Mouse (Mus musculus): ENCODE measurements around the gene Tbk1.

Tbk1 gene

GRCm38 (mm10) chr10:121587371-121587840, 819 bp upstream of the Tbk1 start:
- DNase-seq (ENCODE audit: low spot score in 2 of 2): no peak

- no peak for DNase-seq (ENCODE audit: low spot score in 2 of 2)
Measured at GRCm38 (mm10) chr10:121585791-121586642, 570 bp downstream of the Tbk1 start.

- no peak for DNase-seq (ENCODE audit: low spot score in 2 of 2)
Measured at GRCm38 (mm10) chr10:121585056-121585790, 1.4 kb downstream of the Tbk1 start.

DNA sequence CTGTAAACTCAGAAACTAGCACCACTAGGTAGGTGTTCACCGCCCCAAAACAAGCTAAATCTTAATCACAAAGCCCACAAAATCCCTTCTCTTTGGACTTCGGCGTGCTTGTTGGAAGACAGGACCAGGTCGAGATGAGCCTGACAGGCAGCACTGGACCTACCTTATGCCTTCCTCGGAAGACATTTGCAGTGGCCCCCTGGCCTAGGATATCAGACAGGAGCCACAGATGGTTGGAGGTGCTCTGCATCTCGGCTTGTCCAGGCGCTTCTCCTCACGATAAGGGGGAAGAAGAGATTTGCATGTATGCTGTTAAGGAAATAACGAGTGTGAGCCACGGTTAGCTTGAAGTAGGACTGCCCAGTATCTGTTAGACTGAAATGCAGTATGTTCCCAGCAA, 2.6 kb downstream of the Tbk1 start:
- no peak for DNase-seq (ENCODE audit: low spot score in 2 of 2)

DNA sequence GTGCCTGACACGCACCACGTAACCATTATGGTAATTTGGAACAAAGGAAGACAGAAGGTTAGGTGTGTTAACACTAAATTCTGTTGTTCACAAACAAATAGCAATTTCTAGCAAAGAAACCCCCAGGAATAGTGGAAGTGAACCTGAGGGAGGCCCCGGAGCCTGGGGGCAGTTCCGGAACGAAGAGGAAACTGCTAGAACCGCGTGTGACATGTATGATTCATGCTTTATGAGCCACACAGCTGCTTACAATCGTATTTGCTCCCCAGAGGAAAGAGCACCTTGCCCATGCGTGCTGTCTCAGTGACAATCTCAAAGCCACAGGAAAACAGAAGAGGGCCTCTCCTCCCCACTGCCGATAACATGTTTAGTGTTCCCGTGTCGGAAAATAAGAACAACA, 3.6 kb downstream of the Tbk1 start:
- no peak for DNase-seq (ENCODE audit: low spot score in 2 of 2)

DNA sequence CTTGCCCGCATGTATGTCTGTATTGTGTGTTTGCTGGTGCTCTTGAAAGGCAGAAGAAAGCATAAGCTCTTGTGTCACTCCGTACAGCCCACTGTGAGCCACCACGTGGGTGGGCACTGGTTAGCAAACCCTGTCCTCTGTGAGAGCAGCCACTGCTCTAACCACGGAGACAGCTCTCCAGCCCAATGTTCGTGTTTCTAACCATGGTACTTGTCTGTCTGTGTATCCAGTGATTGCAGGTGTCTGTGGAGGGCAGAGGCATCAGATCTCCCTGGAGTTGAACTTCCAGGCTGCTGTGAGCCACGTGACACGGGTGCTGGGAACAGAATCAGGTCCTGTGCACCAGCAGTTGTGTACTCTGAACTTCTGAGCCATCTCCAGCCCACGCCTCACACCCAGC, 4.3 kb downstream of the Tbk1 start:
- no peak for DNase-seq (ENCODE audit: low spot score in 2 of 2)

- no peak for DNase-seq (ENCODE audit: low spot score in 2 of 2)
Measured at GRCm38 (mm10) chr10:121581405-121581804, 5.2 kb downstream of the Tbk1 start.

GRCm38 (mm10) chr10:121580381-121580780, 6.2 kb downstream of the Tbk1 start:
- no peak for DNase-seq (ENCODE audit: low spot score in 2 of 2)

DNA sequence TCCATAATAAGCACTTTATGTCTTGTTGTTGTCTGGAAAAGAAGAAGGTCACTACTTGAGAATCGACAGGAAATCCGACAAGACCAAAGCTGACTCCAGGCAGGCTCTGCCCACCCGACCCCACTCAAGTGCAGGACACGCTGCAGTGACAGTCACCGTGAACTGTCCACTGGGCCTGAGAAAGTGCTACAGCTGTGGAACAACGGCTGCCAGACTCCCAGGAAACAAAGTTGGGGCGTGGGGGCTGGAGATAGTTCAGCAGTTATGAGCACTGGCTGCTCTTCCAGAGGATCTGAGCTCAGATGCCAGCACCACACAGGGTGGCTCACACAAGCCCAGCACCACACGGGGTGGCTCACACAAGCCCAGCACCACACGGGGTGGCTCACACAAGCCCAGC, 10.2 kb downstream of the Tbk1 start:
- no peak for DNase-seq (ENCODE audit: low spot score in 2 of 2)

DNA sequence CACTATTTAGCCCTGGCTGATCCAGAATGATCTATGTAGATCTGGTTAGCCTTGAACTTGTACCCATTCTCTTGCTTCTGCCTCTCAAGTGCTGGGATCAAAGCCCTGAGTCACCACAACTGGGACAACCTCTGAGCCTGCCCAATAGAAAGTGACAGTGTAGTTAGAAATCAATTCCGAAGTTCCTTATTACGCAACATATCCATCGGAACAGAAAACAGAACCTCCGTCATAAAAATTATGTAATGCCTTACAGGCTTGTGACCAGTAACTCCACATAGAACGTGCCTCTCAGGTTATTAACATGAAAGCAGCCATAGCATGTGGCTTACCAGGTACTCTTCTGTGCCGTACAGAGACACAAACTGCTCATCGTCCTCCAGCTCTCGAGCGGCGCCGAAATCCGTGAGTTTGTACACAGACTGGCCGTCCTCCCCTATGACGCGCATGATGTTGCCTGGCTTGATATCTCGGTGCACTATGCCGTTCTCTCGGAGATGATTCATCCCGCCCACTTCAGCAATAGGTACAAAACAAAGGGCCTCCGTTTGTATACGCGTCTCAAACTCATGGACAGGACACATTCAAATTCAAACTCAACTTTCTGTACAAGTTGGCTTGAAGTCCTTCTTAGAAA, 15.0 kb downstream of the Tbk1 start:
- no peak for DNase-seq (ENCODE audit: low spot score in 2 of 2)

DNA sequence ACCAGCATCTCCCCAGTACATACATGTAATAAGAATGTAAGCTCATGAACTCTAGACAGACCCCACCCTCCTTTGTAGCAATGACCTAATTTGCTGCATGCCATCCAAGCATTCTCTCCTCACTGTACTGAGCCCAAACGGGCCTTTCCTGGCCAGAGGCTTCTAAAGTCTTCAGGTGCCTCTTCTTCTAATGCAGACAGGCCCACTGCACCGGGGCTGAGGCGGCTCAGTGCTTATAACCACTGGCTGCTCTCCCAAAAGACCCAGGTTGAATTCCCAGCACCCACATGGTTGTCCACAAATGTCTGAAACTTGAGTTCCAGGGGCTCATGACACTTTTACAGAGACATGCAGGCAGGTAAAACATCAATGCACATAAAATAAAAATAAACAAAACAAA, 15.6 kb downstream of the Tbk1 start:
- no peak for DNase-seq (ENCODE audit: low spot score in 2 of 2)

DNA sequence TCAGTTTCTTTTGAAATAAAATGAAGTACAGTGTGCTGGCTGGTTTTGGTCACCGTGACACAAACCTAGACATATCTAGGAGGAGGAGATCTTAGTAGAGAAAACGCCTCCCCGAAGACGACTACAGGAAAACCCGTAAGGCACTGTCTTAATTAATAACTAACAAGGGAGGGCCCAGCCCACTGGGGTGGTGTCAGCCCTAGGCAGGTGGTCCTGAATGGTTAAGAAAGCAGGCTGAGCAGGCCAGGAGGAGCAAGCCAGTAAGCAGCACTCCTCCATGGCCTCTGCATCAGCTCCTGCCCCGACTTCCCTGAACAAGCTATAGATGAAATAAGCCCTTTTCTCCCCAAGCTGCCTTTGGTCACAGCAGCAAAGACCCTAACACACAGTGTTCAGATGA, 16.8 kb downstream of the Tbk1 start:
- no peak for DNase-seq (ENCODE audit: low spot score in 2 of 2)

DNA sequence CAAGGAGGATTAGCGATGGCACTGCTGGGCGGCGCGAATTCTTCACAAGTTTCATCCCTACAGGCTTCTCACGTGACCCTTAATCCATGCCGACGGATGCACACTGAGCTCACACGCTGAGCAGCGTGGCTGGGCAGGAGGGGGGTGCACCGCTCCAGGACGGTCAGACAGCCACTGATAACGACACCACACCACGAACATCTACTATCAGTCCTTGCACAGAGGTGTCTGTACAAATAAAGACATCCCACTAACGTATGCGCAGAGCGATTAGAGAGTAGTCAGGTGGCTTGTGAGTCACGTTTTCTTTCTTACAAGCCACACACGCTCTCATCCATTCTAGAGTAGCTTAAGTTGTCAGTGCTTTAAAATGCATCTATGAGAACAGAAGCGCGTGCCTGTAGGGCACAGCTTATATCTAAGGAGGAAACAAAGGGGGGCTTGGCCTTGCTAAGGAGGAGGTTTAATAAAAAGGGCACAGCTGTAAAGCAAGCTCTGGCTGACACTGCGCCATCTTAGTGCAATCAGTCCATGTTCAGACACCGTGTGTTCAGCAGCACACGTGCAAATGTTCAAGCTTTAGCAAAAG, 17.5 kb downstream of the Tbk1 start:
- no peak for DNase-seq (ENCODE audit: low spot score in 2 of 2)

- DNase-seq (ENCODE audit: low spot score in 2 of 2): no peak
Measured at GRCm38 (mm10) chr10:121568534-121568933, 18.1 kb downstream of the Tbk1 start.

GRCm38 (mm10) chr10:121568026-121568425, 18.6 kb downstream of the Tbk1 start:
- no peak for DNase-seq (ENCODE audit: low spot score in 2 of 2)

DNA sequence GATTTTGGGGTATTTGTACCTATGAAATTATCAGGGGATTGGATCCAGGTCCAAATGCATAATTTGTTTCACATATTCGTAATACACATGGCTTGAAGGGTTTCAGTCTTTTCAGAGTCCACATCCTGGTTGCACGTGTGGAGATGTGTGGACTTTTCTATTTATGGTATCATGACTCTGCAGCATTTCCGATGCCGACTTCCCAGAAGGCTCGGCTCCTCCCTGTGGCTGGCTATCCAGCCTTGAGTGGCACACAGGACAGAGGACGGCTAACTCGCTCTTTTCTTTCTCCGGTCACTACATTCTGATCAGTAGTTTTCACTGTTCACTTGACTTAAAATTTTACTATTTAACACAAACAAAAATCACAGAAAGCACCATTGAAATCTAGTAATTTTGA, 22.1 kb downstream of the Tbk1 start:
- DNase-seq (ENCODE audit: low spot score in 2 of 2): no peak

DNA sequence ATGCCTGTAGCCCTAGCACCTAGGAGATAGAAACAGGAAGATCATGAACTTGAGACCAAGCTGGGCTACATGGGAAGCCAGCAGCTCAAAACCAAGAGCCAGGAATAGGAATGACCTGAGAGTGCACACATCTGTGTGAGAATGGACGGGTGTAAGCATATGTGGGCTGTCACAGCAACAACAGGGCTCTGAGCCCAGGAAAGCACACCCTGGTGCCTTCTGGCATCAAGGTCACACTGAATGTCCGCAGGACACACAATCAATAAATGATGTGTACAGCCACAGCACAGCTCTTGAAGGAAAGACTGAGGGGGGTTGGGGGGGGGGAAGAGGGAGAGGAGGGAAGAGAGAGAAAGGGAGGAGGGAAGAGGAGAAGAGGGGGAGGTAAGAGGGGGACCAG, 28.4 kb downstream of the Tbk1 start:
- no peak for DNase-seq (ENCODE audit: low spot score in 2 of 2)

DNA sequence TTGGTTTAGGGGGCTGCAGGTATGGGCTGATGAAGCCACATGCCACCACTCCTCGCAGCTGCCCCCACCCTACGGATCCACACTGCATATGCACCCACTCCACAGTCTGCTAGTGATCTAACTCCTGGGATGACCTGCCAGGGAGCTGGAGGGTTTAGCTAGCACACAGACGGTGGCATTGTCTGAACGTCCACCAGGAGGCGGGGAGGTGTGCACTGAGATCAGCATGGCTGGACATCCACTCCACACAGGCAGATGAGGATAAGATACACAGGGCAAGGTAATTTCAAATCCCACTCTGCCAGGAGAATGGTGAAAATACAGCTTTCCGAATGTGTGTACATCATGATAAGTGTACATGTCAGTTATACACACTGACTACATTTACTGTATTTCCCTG, 30.3 kb downstream of the Tbk1 start:
- no peak for DNase-seq (ENCODE audit: low spot score in 2 of 2)

DNA sequence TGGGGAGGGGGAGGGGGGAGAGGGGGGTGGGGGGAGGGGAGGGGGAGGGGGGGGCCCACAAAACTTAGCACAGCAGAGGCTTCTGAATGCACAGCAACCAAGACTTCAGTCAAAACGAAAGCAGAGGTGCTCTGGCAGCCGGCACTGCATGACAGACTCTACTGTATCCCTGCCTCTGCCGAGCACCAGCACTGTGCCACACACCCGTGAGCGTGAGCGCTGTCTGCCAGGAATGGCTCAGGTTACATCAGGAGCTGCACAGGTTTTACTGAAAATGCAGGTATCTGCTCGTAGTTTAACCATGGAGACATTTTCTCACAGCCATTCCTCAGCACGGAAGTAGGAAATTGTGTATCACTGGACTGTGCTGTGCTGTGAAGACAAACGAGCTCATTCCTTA, 36.3 kb downstream of the Tbk1 start:
- no peak for DNase-seq (ENCODE audit: low spot score in 2 of 2)

DNA sequence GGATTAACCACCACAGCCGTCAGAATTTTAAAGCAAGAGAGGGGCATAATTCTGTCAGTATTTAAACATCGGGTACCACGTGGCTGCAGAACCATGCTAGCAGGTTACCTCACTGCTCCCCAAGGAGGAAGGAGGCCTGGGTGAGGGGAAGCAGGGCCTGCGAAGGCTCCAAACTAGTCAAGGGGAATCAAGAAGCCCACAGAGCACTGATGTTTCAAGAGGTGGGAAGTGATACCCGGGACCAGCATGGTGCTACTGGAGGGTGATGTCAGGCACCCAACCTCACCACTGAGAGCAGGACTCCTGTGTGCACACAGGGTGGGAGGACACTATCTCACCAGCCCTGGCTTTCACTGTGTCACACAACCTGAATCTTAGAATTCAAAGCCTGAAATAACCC, 36.9 kb downstream of the Tbk1 start:
- no peak for DNase-seq (ENCODE audit: low spot score in 2 of 2)

GRCm38 (mm10) chr10:121547162-121547561, 39.4 kb downstream of the Tbk1 start:
- no peak for DNase-seq (ENCODE audit: low spot score in 2 of 2)

- no peak for DNase-seq (ENCODE audit: low spot score in 2 of 2)
Measured at GRCm38 (mm10) chr10:121543577-121543976, 43.0 kb downstream of the Tbk1 start.

Measured in urinary bladder, postnatal 4 days (tissue).